Mouse (Mus musculus) liver, embryonic 16.5 days (tissue): Measurements from ENCODE around the gene Fam240a. TPM values are rescaled to one million over a fixed set of nuclear protein-coding genes. Genes with fewer than 3 reads are reported as not detected.

ENCODE experiments used
- ATAC-seq: fragments of 200-750 bp; cut with Nextera tagmentation; 2 replicates; pipeline ENCODE4 v1.8.0; 2017; ENCODE audit warnings: low read depth, mild to moderate bottlenecking, moderate number of reproducible peaks, moderate library complexity
- H3K27ac ChIP-seq: fragments of 300-500 bp; sonication (generic); 2 replicates; pipeline ENCODE4 v1.5.1; 2014; ENCODE audit warnings: mild to moderate bottlenecking, low read length
- H3K27me3 ChIP-seq: fragments of 300-500 bp; sonication (generic); 2 replicates; pipeline ENCODE4 v1.6.1; 2014; ENCODE audit warnings: low read depth, low read length, mixed read lengths; ENCODE audit not compliant: control insufficient read depth, insufficient read depth
- H3K36me3 ChIP-seq: fragments of 300-500 bp; sonication (generic); 2 replicates; pipeline ENCODE4 v1.6.1; 2014; ENCODE audit warnings: mild to moderate bottlenecking; ENCODE audit not compliant: control insufficient read depth, insufficient read depth
- H3K4me1 ChIP-seq: fragments of 300-500 bp; sonication (generic); 2 replicates; pipeline ENCODE4 v1.6.1; 2014; ENCODE audit warnings: low read depth, low read length, mixed read lengths; ENCODE audit not compliant: control insufficient read depth
- H3K4me2 ChIP-seq: fragments of 300-500 bp; sonication (generic); 2 replicates; pipeline ENCODE4 v1.6.1; 2014; ENCODE audit warnings: low read depth, low read length, mixed read lengths
- H3K4me3 ChIP-seq: fragments of 300-500 bp; sonication (generic); 2 replicates; pipeline ENCODE4 v1.5.1; 2014; ENCODE audit warnings: low read depth, mild to moderate bottlenecking, low read length
- H3K9ac ChIP-seq: fragments of 300-500 bp; sonication (generic); 2 replicates; pipeline ENCODE4 v1.6.1; 2014; ENCODE audit warnings: low read depth, low read length
- H3K9me3 ChIP-seq: fragments of 300-500 bp; sonication (generic); replicated peaks from 2 replicates; pipeline ENCODE4 v1.6.1; 2016; ENCODE audit warnings: low read length; ENCODE audit not compliant: control insufficient read depth
- WGBS: fragments of 180-500 bp; shearing (Covaris S2); extraction: QIAGEN DNeasy Blood & Tissue Kit; methylation state at CpG from one replicate; pipeline ENCODE4 v1.1.7; 2014; ENCODE audit not compliant: insufficient replicate concordance; 5-methylcytosine and 5-hydroxymethylcytosine counted together
- polyA plus RNA-seq: library from polyadenylated mRNA; unstranded; fragments of >200 nt; fragmentation: Nextera tagmentation; extraction: Ambion mirVana; gene quantifications from 2 replicates; pipeline ENCODE4 v1.2.1, GENCODE M21; 2015

Gene Fam240a
- polyA plus RNA-seq, 1 experiment from 2014 or later, result not detected

DNA sequence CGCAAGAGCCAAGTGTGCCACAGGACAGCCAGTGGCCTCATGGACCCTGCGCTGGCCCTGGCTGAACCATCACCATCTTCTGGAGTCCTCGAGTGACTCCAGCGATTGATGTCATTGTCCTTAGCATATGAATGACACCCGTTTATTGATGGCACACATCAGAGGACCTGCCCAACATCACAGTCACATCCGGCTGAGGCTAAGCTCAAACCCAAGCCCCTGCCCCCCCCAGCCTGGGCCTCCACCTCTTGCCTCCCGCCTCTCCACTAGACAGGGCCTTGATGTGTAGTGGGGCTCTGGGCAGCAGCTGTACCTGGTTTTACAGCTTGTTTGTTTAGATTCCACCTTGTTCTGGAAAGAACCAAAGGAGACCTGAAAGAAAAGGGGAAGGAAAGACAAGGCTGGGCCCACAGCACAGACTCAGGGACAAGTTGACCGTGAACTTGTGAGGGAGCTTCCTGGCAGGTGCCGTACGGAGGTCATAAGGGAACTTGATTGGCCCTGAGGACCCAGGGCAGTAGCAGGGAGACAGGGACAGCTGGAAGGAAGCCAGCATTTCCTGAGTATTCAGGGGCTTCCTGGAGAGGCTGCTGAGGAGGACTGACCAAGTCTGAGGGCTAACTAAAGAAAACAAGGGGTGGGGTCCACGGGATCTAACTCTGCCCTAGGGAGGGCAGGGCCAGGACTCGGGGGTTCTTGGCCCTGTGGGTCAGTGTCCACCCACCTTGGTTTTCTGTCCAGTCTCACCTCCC lies 25.4 kb downstream of the Fam240a start:
- 43% methylated on average over 12 of the region's 12 CpGs for WGBS
- Histone ChIP-seq H3K4me3 (no peak overlapping the region), H3K27me3 (no peaks in the 10 kb centered on the region), H3K9ac (no peak overlapping the region), H3K4me1 (peaks cover 14% of the 10 kb centered on the region), H3K4me2 (no peak overlapping the region), H3K27ac (no peak overlapping the region), H3K36me3 (no peaks in the 10 kb centered on the region), H3K9me3 (no peaks in the 10 kb centered on the region)
- ATAC-seq, result no peak

DNA sequence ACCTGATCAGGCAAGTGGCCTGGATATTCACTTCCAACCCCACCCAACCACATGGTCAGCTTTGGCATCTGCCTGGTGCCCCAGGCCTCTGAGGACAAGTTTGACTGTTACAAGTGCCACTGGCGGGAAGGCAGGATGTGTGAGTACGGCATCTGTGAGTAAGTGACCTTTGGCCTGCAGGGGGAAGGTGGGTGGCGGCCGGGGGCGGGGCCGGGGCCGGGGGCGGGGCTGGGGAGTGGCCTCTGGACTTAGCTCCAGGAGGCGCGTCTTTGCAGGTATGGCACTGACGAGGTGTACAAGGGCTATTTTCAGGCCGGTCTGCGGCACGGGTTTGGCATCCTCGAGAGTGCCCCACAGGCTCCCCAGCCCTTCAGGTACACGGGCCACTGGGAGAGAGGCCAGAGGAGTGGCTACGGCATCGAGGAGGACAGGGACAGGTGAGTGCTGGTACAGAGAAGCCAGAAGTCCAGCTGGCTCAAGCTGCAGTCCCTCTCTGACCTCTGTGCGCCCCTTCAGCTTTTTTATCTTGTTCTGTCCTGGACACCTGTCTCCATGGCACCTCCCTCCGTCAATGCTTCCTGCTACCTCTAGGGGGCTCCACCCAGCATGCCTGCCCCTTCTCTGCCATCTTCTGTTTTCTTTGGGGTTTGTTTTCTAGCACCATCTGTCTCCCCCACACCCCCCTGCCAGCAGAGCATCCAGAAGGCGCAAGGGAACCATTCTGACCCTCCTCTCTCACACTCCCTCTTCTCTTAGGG lies 26.5 kb downstream of the Fam240a start:
- H3K27me3 ChIP-seq, result no peaks in the 10 kb centered on the region
- peaks cover 14% of the 10 kb centered on the region for H3K4me1 ChIP-seq
- ATAC-seq, result peak; percentile 68
- H3K36me3 ChIP-seq, result no peaks in the 10 kb centered on the region
- no peak overlapping the region for H3K9ac ChIP-seq
- no peaks in the 10 kb centered on the region for H3K9me3 ChIP-seq
- peak overlapping the region; percentile 37 for H3K4me2 ChIP-seq
- 19% methylated on average over 21 of the region's 21 CpGs for WGBS
- peak overlapping the region; percentile 27 for H3K4me3 ChIP-seq
- H3K27ac ChIP-seq, result no peak overlapping the region; the same call in 1 of the 2 replicates

DNA sequence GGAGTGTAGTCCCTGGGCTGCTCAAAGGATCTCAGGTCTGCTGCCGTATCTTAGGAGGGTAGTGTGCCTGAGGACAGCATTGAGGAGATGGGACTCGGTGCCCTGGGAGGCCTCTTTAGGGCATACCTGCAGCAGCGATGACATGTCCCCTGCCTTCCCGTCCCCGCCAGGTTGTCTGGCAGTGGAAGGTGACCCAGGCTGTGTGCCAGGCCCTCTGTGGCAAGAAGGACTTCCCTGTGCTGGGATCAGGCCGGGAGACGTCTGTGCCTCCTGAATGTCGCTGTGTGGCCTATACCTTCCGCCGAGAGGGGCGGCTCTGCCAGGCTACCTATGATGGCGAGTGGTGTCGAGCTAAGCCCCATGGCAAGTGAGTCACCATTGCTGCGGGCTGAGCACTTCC lies 27.7 kb downstream of the Fam240a start:
- no peak overlapping the region for H3K9ac ChIP-seq
- H3K4me2 ChIP-seq, result no peak overlapping the region
- H3K36me3 ChIP-seq, result no peaks in the 10 kb centered on the region
- H3K4me3 ChIP-seq, result no peak overlapping the region
- no peaks in the 10 kb centered on the region for H3K9me3 ChIP-seq
- H3K27ac ChIP-seq, result no peak overlapping the region
- ATAC-seq, result no peak
- H3K4me1 ChIP-seq, result peaks cover 14% of the 10 kb centered on the region
- no peaks in the 10 kb centered on the region for H3K27me3 ChIP-seq
- WGBS, result 82% methylated on average over 14 of the region's 14 CpGs

DNA sequence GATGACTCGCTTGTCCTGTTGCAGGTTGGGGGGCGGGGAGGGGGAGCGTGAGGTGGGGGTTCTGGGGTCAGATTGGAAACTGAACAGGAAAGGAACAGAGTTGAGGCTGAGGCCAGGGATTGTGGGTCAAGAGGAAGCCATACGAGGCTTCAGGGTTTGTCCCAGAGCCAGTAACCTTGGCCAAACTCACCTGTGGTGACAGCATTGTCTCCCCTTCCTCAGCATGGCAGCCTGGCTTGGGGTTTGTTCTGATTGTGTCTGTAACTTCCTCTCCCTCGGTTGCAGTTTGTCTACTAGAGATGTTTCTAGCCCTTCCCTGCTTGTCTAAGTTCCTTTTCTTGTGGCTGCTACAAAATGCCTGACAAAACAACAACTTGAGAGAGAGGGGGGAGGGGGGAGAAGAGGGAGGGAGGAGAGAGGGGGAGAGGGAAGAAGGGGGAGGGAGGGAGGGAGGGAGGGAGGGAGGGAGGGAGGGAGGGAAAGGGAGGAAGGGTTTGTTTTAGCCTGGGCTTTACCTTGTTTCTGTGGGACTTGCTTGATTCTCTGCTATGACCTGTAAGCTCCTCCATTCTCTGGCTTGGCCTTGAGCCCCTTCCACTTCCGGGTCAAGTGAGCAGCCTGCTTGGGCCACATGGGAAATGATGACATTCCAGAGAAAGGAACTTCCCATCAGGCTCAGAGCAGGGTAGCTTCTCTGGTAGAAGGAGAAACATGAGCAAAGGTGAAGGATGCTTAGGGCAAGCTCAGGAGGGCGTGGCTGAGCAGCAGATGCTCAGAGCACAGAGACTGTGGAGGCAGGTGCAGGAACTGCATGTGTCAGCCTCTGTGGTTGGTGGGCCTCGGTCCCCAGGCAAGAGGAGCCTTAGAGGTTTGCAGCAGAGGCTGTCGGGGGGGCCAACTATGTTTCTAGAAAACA lies 29.0 kb downstream of the Fam240a start:
- WGBS, result 41% methylated on average over 9 of the region's 9 CpGs
- no peak for ATAC-seq
- H3K27ac ChIP-seq, result no peak overlapping the region
- no peak overlapping the region for H3K4me3 ChIP-seq
- no peaks in the 10 kb centered on the region for H3K9me3 ChIP-seq
- no peak overlapping the region for H3K9ac ChIP-seq
- H3K4me2 ChIP-seq, result no peak overlapping the region
- H3K4me1 ChIP-seq, result peaks cover 14% of the 10 kb centered on the region
- H3K27me3 ChIP-seq, result no peaks in the 10 kb centered on the region
- no peaks in the 10 kb centered on the region for H3K36me3 ChIP-seq

GRCm38 (mm10) chr9:110881953-110882352 lies 34.7 kb downstream of the Fam240a start:
- Histone ChIP-seq H3K9ac (no peak overlapping the region), H3K36me3 (no peaks in the 10 kb centered on the region), H3K9me3 (no peaks in the 10 kb centered on the region), H3K27ac (no peak overlapping the region), H3K4me1 (peaks cover 2% of the 10 kb centered on the region), H3K4me2 (no peak overlapping the region), H3K4me3 (no peak overlapping the region), H3K27me3 (peaks cover 21% of the 10 kb centered on the region)
- ATAC-seq, result no peak
- WGBS, result 54% methylated on average over 7 of the region's 7 CpGs

GRCm38 (mm10) chr9:110880772-110881171 lies 35.9 kb downstream of the Fam240a start:
- Histone ChIP-seq H3K9me3 (no peaks in the 10 kb centered on the region), H3K4me1 (peaks cover 2% of the 10 kb centered on the region), H3K27me3 (peaks cover 21% of the 10 kb centered on the region), H3K4me3 (peak overlapping the region; percentile 61), H3K9ac (no peak overlapping the region; the same call in 1 of the 2 replicates), H3K4me2 (peak overlapping the region; percentile 54), H3K36me3 (no peaks in the 10 kb centered on the region), H3K27ac (no peak overlapping the region)
- ATAC-seq, result no peak
- 46% methylated on average over 4 of the region's 4 CpGs for WGBS

DNA sequence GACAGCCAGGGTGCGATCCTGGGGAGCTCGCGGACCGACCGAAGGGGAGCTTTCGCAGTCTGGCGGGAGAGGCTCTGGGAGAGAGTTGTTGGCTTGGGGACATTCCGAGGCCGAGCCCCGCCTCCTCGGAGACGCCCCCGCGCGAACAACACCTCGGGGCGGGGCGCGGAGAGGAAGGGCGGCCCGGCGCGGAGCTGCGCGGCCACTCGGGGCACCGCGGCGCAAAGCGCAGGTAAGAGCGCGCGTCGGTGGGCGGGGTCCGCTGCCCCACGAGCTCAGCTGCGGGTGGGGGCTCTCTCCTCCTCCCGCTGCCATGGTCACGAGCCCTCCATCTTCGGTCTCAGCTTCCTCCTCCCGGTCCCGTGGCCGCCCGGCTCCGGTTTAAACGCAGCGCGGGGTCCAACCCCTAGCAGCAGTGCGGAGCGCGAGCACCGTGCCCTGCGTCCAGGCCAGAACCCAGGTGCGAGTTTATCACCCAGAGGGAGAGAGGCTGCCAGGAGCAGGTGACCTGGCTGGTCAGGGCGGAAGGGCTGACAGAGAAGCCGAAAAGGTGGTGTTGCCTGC lies 36.6 kb downstream of the Fam240a start, which contains the start of gene Tmie:
Tmie (minus strand) TSS at position 116 of the 564 bp plus-strand sequence.
- ATAC-seq, result peak; percentile 53
- H3K4me3 ChIP-seq, result peak within 1 kb of the TSS; percentile 61
- H3K9ac ChIP-seq, result peak within 1 kb of the TSS; percentile 54
- H3K27ac ChIP-seq, result peak within 1 kb of the TSS; percentile 45
- no peaks in the 10 kb centered on the region for H3K36me3 ChIP-seq
- H3K9me3 ChIP-seq, result no peaks in the 10 kb centered on the region
- under 1% methylated on average over 57 of the region's 57 CpGs for WGBS
- peaks cover 21% of the 10 kb centered on the region for H3K27me3 ChIP-seq
- H3K4me1 ChIP-seq, result peaks cover 2% of the 10 kb centered on the region
- peak within 1 kb of the TSS; percentile 54 for H3K4me2 ChIP-seq

DNA sequence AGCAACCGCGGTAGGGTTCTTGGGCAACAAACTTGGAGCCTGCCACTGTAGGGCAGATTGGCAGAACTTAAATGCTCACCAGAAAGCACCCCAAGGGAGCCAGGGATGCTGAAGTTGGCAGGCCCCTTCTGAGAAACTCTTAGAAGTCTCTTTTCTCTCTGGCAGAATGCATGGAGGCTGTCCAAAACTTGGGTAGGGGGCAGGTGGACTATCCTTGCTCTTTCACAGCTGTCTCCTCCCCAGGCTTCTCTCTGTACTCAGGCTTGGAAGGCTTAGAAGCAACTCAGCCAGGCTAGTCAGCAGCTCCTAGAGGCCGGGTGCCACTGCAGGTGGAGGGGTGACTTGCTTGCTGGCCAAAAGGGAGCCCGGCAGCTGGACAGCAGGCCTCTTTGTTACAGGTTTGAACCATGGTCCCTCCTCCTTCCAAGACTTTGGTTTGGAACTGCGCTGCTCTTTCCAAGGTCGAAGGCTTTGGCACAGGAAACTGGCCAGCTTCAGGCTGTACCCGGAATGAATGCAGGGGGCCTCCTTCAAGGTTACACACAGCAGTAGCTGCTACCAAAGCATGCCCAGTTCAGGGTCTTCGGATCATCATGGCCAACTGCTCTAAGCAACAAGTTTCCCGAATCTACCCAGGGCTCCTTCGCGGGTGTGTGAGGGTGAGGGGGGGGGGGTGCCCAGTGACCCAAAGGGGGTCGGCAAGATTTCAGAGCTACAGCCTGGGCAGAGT lies 37.3 kb downstream of the Fam240a start, which contains the start of gene Als2cl:
Als2cl (plus strand) TSS at position 680 of the 730 bp plus-strand sequence.
- Histone ChIP-seq H3K27ac (peak within 1 kb of the TSS; percentile 45), H3K36me3 (no peaks in the 10 kb centered on the region), H3K4me2 (peak within 1 kb of the TSS; percentile 54), H3K27me3 (peaks cover 25% of the 10 kb centered on the region), H3K9ac (peak within 1 kb of the TSS; percentile 54), H3K4me3 (peak within 1 kb of the TSS; percentile 61), H3K4me1 (peaks cover 2% of the 10 kb centered on the region), H3K9me3 (no peaks in the 10 kb centered on the region)
- 19% methylated on average over 12 of the region's 12 CpGs for WGBS
- no peak for ATAC-seq
